Mouse (Mus musculus) heart, embryonic 15.5 days (tissue): ENCODE data around the gene Sobp. TPM values are rescaled to one million over a fixed set of nuclear protein-coding genes. Genes with fewer than 3 reads are reported as not detected.
A peak's percentile ranks its signal among the peaks of the same experiment; 100 is the strongest.

Experiments used
- ATAC-seq: fragments of 200-750 bp; cut with Nextera tagmentation; replicated peaks from 2 replicates; pipeline ENCODE4 v1.8.0; 2017; ENCODE audit warnings: low read depth, moderate TSS enrichment; ENCODE audit not compliant: insufficient number of reproducible peaks, insufficient read depth, low FRiP score
- H3K27ac ChIP-seq: fragments of 300-500 bp; sonication (generic); 2 replicates; pipeline ENCODE4 v1.5.1; 2015; ENCODE audit warnings: mild to moderate bottlenecking, inconsistent platforms
- H3K27me3 ChIP-seq: fragments of 300-500 bp; sonication (generic); 2 replicates; pipeline ENCODE4 v1.6.1; 2015; ENCODE audit warnings: inconsistent platforms
- H3K36me3 ChIP-seq: fragments of 300-500 bp; sonication (generic); 2 replicates; pipeline ENCODE4 v1.6.1; 2015; ENCODE audit warnings: mild to moderate bottlenecking, inconsistent platforms
- H3K4me1 ChIP-seq: fragments of 300-500 bp; sonication (generic); replicated peaks from 2 replicates; pipeline ENCODE4 v1.6.1; 2015; ENCODE audit warnings: inconsistent platforms
- H3K4me2 ChIP-seq: fragments of 300-500 bp; sonication (generic); 2 replicates; pipeline ENCODE4 v1.6.1; 2015; ENCODE audit warnings: inconsistent platforms, mild to moderate bottlenecking, moderate library complexity
- H3K4me3 ChIP-seq: fragments of 300-500 bp; sonication (generic); 2 replicates; pipeline ENCODE4 v1.5.1; 2015; ENCODE audit warnings: mild to moderate bottlenecking, inconsistent platforms
- H3K9ac ChIP-seq: fragments of 300-500 bp; sonication (generic); 2 replicates; pipeline ENCODE4 v1.6.1; 2015; ENCODE audit warnings: mild to moderate bottlenecking, inconsistent platforms
- H3K9me3 ChIP-seq: fragments of 300-500 bp; sonication (generic); replicated peaks from 2 replicates; pipeline ENCODE4 v1.6.1; 2016; ENCODE audit warnings: inconsistent platforms
- WGBS: fragments of 180-500 bp; shearing (Covaris S2); methylation state at CpG from one replicate; pipeline ENCODE4 v1.1.7; 2015; ENCODE audit warnings: mixed read lengths; 5-methylcytosine and 5-hydroxymethylcytosine counted together
- polyA plus RNA-seq: library from polyadenylated mRNA; unstranded; fragments of >200 nt; fragmentation: Nextera tagmentation; extraction: Ambion mirVana; gene quantifications from 2 replicates; pipeline ENCODE4 v1.2.1, GENCODE M21; 2015

Sobp gene
- polyA plus RNA-seq = 1.9 and 2.1 TPM in 2 replicates

- Histone ChIP-seq H3K27me3 (peaks cover 25% of the 10 kb centered on the region), H3K9ac (peak within 1 kb of the TSS; percentile 77), H3K4me3 (peak within 1 kb of the TSS; percentile 92), H3K4me1 (peaks cover 21% of the 10 kb centered on the region), H3K36me3 (no peaks in the 10 kb centered on the region), H3K27ac (peak within 1 kb of the TSS; percentile 75), H3K9me3 (no peaks in the 10 kb centered on the region), H3K4me2 (peak within 1 kb of the TSS; percentile 92)
- ATAC-seq = peak; percentile 76
- under 1% methylated on average over 69 of the region's 91 CpGs for WGBS
These were observed at the start of gene Sobp, which contains the start of gene 9030612E09Rik for GRCm38 (mm10) chr10:43174326-43175155. Gene Sobp, minus strand, starts transcription at chr10:43174530. Gene 9030612E09Rik, plus strand, starts transcription at chr10:43174704.

GRCm38 (mm10) chr10:43223391-43223790 lies 49.1 kb upstream of the Sobp start:
- Histone ChIP-seq H3K4me2 (no peak overlapping the region), H3K4me1 (peaks cover 11% of the 10 kb centered on the region), H3K36me3 (no peaks in the 10 kb centered on the region), H3K27ac (no peak overlapping the region), H3K4me3 (no peak overlapping the region), H3K9me3 (no peaks in the 10 kb centered on the region), H3K27me3 (no peaks in the 10 kb centered on the region), H3K9ac (no peak overlapping the region)
- no peak for ATAC-seq
- 87% methylated on average over 2 of the region's 2 CpGs for WGBS

- H3K9ac ChIP-seq = peak overlapping the region; percentile 68
- H3K27ac ChIP-seq = peak overlapping the region; percentile 94
- H3K4me2 ChIP-seq = peak overlapping the region; percentile 94
- no peaks in the 10 kb centered on the region for H3K36me3 ChIP-seq
- no peaks in the 10 kb centered on the region for H3K9me3 ChIP-seq
- H3K4me1 ChIP-seq = peaks cover 11% of the 10 kb centered on the region
- ATAC-seq = 0 out of 2 replicates have a peak, but pooled peaks have one; percentile 15
- H3K27me3 ChIP-seq = no peaks in the 10 kb centered on the region
- H3K4me3 ChIP-seq = peak overlapping the region; percentile 76
- WGBS = 0% methylated on average over 25 of the region's 25 CpGs
These were observed 47.3 kb upstream of the Sobp start for GRCm38 (mm10) chr10:43221659-43222058.

GRCm38 (mm10) chr10:43220910-43221625 lies 46.7 kb upstream of the Sobp start, which contains the start of gene Pdss2:
Gene Pdss2, plus strand, starts transcription at chr10:43221486.
- peak within 1 kb of the TSS; percentile 94 for H3K4me2 ChIP-seq
- no peaks in the 10 kb centered on the region for H3K36me3 ChIP-seq
- peaks cover 11% of the 10 kb centered on the region for H3K4me1 ChIP-seq
- H3K4me3 ChIP-seq = peak within 1 kb of the TSS; percentile 76
- under 1% methylated on average over 50 of the region's 50 CpGs for WGBS
- no peaks in the 10 kb centered on the region for H3K27me3 ChIP-seq
- peak within 1 kb of the TSS; percentile 94 for H3K27ac ChIP-seq
- ATAC-seq = peak; percentile 98
- H3K9me3 ChIP-seq = no peaks in the 10 kb centered on the region
- peak within 1 kb of the TSS; percentile 85 for H3K9ac ChIP-seq

GRCm38 (mm10) chr10:43220479-43220878 lies 46.1 kb upstream of the Sobp start:
- WGBS = 17% methylated on average over 7 of the region's 7 CpGs

GRCm38 (mm10) chr10:43217361-43217900 lies 43.1 kb upstream of the Sobp start:
- Histone ChIP-seq H3K9ac (no peak overlapping the region), H3K4me2 (no peak overlapping the region), H3K36me3 (no peaks in the 10 kb centered on the region), H3K27me3 (no peaks in the 10 kb centered on the region), H3K9me3 (no peaks in the 10 kb centered on the region), H3K4me1 (peaks cover 11% of the 10 kb centered on the region), H3K27ac (no peak overlapping the region), H3K4me3 (no peak overlapping the region)
- 87% methylated on average over 13 of the region's 13 CpGs for WGBS
- ATAC-seq = no peak

More at GRCm38 (mm10) chr10:43220479-43220878, 46.1 kb upstream of the Sobp start:
- Histone ChIP-seq H3K4me3 (peak overlapping the region; percentile 76), H3K36me3 (no peaks in the 10 kb centered on the region), H3K27me3 (no peaks in the 10 kb centered on the region), H3K9ac (peak overlapping the region; percentile 85), H3K4me2 (peak overlapping the region; percentile 94), H3K27ac (peak overlapping the region; percentile 94), H3K4me1 (peaks cover 11% of the 10 kb centered on the region), H3K9me3 (no peaks in the 10 kb centered on the region)
- no peak for ATAC-seq

- H3K9ac ChIP-seq = no peak overlapping the region
- H3K4me1 ChIP-seq = no peaks in the 10 kb centered on the region
- H3K27ac ChIP-seq = no peak overlapping the region
- H3K9me3 ChIP-seq = no peaks in the 10 kb centered on the region
- no peaks in the 10 kb centered on the region for H3K27me3 ChIP-seq
- no peaks in the 10 kb centered on the region for H3K36me3 ChIP-seq
- WGBS = 36% methylated on average over 6 of the region's 6 CpGs
- H3K4me3 ChIP-seq = no peak overlapping the region
- ATAC-seq = no peak
- no peak overlapping the region for H3K4me2 ChIP-seq
These were observed 37.5 kb upstream of the Sobp start for GRCm38 (mm10) chr10:43211866-43212265.

GRCm38 (mm10) chr10:43203865-43204264 lies 29.5 kb upstream of the Sobp start:
- Histone ChIP-seq H3K4me1 (no peaks in the 10 kb centered on the region), H3K9me3 (no peaks in the 10 kb centered on the region), H3K9ac (no peak overlapping the region), H3K27me3 (no peaks in the 10 kb centered on the region), H3K27ac (no peak overlapping the region), H3K36me3 (no peaks in the 10 kb centered on the region), H3K4me3 (no peak overlapping the region), H3K4me2 (no peak overlapping the region)
- ATAC-seq = no peak
- WGBS = 79% methylated on average over 3 of the region's 3 CpGs

- ATAC-seq = no peak
- no peaks in the 10 kb centered on the region for H3K27me3 ChIP-seq
These were observed 25.9 kb upstream of the Sobp start for GRCm38 (mm10) chr10:43200206-43200605.

GRCm38 (mm10) chr10:43180313-43180912 lies 6.1 kb upstream of the Sobp start:
- no peak overlapping the region for H3K4me3 ChIP-seq
- peaks cover 4% of the 10 kb centered on the region; the same call in 1 of the 2 replicates for H3K4me1 ChIP-seq
- 0 out of 2 replicates have a peak overlapping the region, but pooled peaks have one; percentile 7 for H3K4me2 ChIP-seq
- H3K27ac ChIP-seq = no peak overlapping the region
- H3K9ac ChIP-seq = no peak overlapping the region
- no peak for ATAC-seq
- H3K36me3 ChIP-seq = no peaks in the 10 kb centered on the region
- H3K27me3 ChIP-seq = peaks cover 21% of the 10 kb centered on the region
- WGBS = 34% methylated on average over 5 of the region's 5 CpGs
- no peaks in the 10 kb centered on the region for H3K9me3 ChIP-seq

More at GRCm38 (mm10) chr10:43200206-43200605, 25.9 kb upstream of the Sobp start:
- H3K36me3 ChIP-seq = no peaks in the 10 kb centered on the region
- 80% methylated on average over 2 of the region's 2 CpGs for WGBS
- no peak overlapping the region for H3K4me3 ChIP-seq
- no peaks in the 10 kb centered on the region for H3K9me3 ChIP-seq
- H3K27ac ChIP-seq = no peak overlapping the region
- no peak overlapping the region for H3K4me2 ChIP-seq
- H3K4me1 ChIP-seq = no peaks in the 10 kb centered on the region
- H3K9ac ChIP-seq = no peak overlapping the region
